Mouse (Mus musculus) gastrocnemius, postnatal 4 days (tissue): ENCODE measurements at regions not wholly inside any gene's neighbourhood (a gene's known extent, or its start where the extent isn't known, plus 50 kb on each side); places are given as distances from the start of the nearest gene placed in this dataset. TPM values are rescaled to one million over a fixed set of nuclear protein-coding genes. Genes with fewer than 3 reads are reported as not detected.

Experiments used
- DNase-seq, 2 experiments: peaks; one replicate each; pipeline ENCODE4 v3.0.0; 2021 to 2022; ENCODE audit warnings: low spot score in 2 of 2, mixed read lengths in 2 of 2
- microRNA-seq: library from miRNA; unstranded; fragments of <30 nt; microRNA quantifications from one replicate; pipeline ENCODE4 v1.2.0, GENCODE M21; 2021

GRCm38 (mm10) chr10:44595932-44596331 is 67.6 kb upstream of the Prdm1 start:
- DNase-seq, result no peak

GRCm38 (mm10) chr10:44589842-44590241 is 61.5 kb upstream of the Prdm1 start:
- no peak for DNase-seq

GRCm38 (mm10) chr10:44589352-44589751 is 61.1 kb upstream of the Prdm1 start:
- DNase-seq, result no peak

- DNase-seq, result no peak
Measured at GRCm38 (mm10) chr10:44582736-44583135, 54.4 kb upstream of the Prdm1 start.

Small RNAs in the stretch of these regions (microRNA-seq; reads per million reads assigned to microRNA genes)
- gene Gm24271, result not detected
